Mouse (Mus musculus) spleen, adult 2 months (tissue): ENCODE results near the gene Mrap2. TPM values are rescaled to one million over a fixed set of nuclear protein-coding genes. Genes with fewer than 3 reads are reported as not detected.

ENCODE experiments used
- DNase-seq, 2 experiments: peaks; one replicate each; pipeline versions ENCODE4 v3.0.0 to v3.0.0-alpha.2; 2012 to 2021; ENCODE audit warnings: low spot score in 2 of 2, low read depth in 1 of 2
- H3K27ac ChIP-seq: fragments of 200-500 bp; 2 replicates; pipeline ENCODE4 v1.5.1; 2012; ENCODE audit warnings: low read length, inconsistent platforms; ENCODE audit not compliant: insufficient read depth
- H3K27me3 ChIP-seq: fragments of 200-500 bp; 2 replicates; pipeline ENCODE4 v1.6.1; 2012; ENCODE audit warnings: mild to moderate bottlenecking, moderate library complexity, low read length, inconsistent platforms; ENCODE audit not compliant: control insufficient read depth, insufficient read depth
- H3K36me3 ChIP-seq: fragments of 200-500 bp; 2 replicates; pipeline ENCODE4 v1.6.1; 2012; ENCODE audit warnings: mild to moderate bottlenecking, low read length, inconsistent platforms; ENCODE audit not compliant: control insufficient read depth, insufficient read depth
- H3K4me1 ChIP-seq: fragments of 200-500 bp; 2 replicates; pipeline ENCODE4 v1.6.1; 2011; ENCODE audit warnings: inconsistent platforms; ENCODE audit not compliant: control insufficient read depth, insufficient read depth, insufficient read length
- H3K4me3 ChIP-seq: fragments of 200-500 bp; 2 replicates; pipeline ENCODE4 v1.5.1; 2011; ENCODE audit warnings: mild to moderate bottlenecking, inconsistent platforms; ENCODE audit not compliant: insufficient read depth, insufficient read length; ENCODE audit errors: extremely low read depth
- CTCF ChIP-seq: fragments of 200-500 bp; IDR thresholded peaks from 2 replicates; pipeline ENCODE4 v1.5.1; 2011; ENCODE audit warnings: mild to moderate bottlenecking, inconsistent platforms; ENCODE audit not compliant: insufficient read depth, insufficient read length, insufficient replicate concordance; ENCODE audit errors: extremely low read depth
- POLR2A ChIP-seq: fragments of 200-500 bp; IDR thresholded peaks from 2 replicates; pipeline ENCODE4 v1.6.1; 2011; ENCODE audit warnings: low read depth, low read length, inconsistent platforms
- WGBS: fragments of 180-500 bp; shearing (Covaris S2); methylation state at CpG from one replicate; pipeline ENCODE4 v1.1.7; 2018; 5-methylcytosine and 5-hydroxymethylcytosine counted together
- polyA plus RNA-seq: library from polyadenylated mRNA; depleted of rRNA; stranded (reverse); fragments of >200 nt; gene quantifications from 2 replicates; pipeline ENCODE4 v1.2.3, GENCODE M21; 2012

The Mrap2 gene
- polyA plus RNA-seq, 1 experiment: not detected

GRCm38 (mm10) chr9:87152641-87153325 lies 8.7 kb downstream of the Mrap2 start:
- TF ChIP-seq CTCF: no peak
- no peak for TF ChIP-seq POLR2A
- Histone ChIP-seq H3K4me3 (no peak overlapping the region), H3K27ac (no peak overlapping the region), H3K36me3 (no peaks in the 10 kb centered on the region), H3K27me3 (no peaks in the 10 kb centered on the region), H3K4me1 (no peaks in the 10 kb centered on the region)
- no peak for DNase-seq
- 100% methylated on average over 1 of the region's 1 CpGs for WGBS

- Histone ChIP-seq H3K36me3 (no peaks in the 10 kb centered on the region), H3K27ac (no peak overlapping the region), H3K4me3 (no peak overlapping the region), H3K27me3 (no peaks in the 10 kb centered on the region), H3K4me1 (no peaks in the 10 kb centered on the region)
- 89% methylated on average over 4 of the region's 4 CpGs for WGBS
- TF ChIP-seq POLR2A (no peak), CTCF (no peak)
- DNase-seq: no peak
Measured at GRCm38 (mm10) chr9:87162559-87162958, 18.5 kb downstream of the Mrap2 start.

- no peak for DNase-seq
- H3K4me1 ChIP-seq: no peaks in the 10 kb centered on the region
- no peaks in the 10 kb centered on the region for H3K27me3 ChIP-seq
- WGBS: 88% methylated on average over 9 of the region's 9 CpGs
- H3K36me3 ChIP-seq: no peaks in the 10 kb centered on the region
- TF ChIP-seq CTCF (no peak), POLR2A (no peak)
- no peak overlapping the region for H3K4me3 ChIP-seq
- H3K27ac ChIP-seq: no peak overlapping the region
Measured at GRCm38 (mm10) chr9:87167001-87167830, 23.1 kb downstream of the Mrap2 start.

- TF ChIP-seq CTCF (no peak), POLR2A (no peak)
- no peak overlapping the region for H3K4me3 ChIP-seq
- DNase-seq: no peak
- no peaks in the 10 kb centered on the region for H3K4me1 ChIP-seq
- H3K36me3 ChIP-seq: no peaks in the 10 kb centered on the region
- WGBS: 50% methylated on average over 3 of the region's 3 CpGs
- H3K27me3 ChIP-seq: no peaks in the 10 kb centered on the region
- no peak overlapping the region for H3K27ac ChIP-seq
Measured at GRCm38 (mm10) chr9:87168051-87168450, 23.9 kb downstream of the Mrap2 start.

- no peak for DNase-seq
- Histone ChIP-seq H3K36me3 (no peaks in the 10 kb centered on the region), H3K4me1 (no peaks in the 10 kb centered on the region), H3K4me3 (no peak overlapping the region), H3K27ac (no peak overlapping the region), H3K27me3 (no peaks in the 10 kb centered on the region)
- WGBS: 91% methylated on average over 12 of the region's 12 CpGs
- no peak for TF ChIP-seq CTCF
- TF ChIP-seq POLR2A: no peak
Measured at GRCm38 (mm10) chr9:87169144-87169543, 25.0 kb downstream of the Mrap2 start.

- H3K4me3 ChIP-seq: no peak overlapping the region
- TF ChIP-seq CTCF: no peak
- TF ChIP-seq POLR2A: no peak
- 76% methylated on average over 3 of the region's 3 CpGs for WGBS
Measured at GRCm38 (mm10) chr9:87170891-87171290, 26.8 kb downstream of the Mrap2 start.

GRCm38 (mm10) chr9:87171517-87171916 lies 27.4 kb downstream of the Mrap2 start:
- Histone ChIP-seq H3K4me3 (no peak overlapping the region), H3K4me1 (no peaks in the 10 kb centered on the region), H3K36me3 (no peaks in the 10 kb centered on the region), H3K27ac (no peak overlapping the region), H3K27me3 (no peaks in the 10 kb centered on the region)
- 52% methylated on average over 3 of the region's 3 CpGs for WGBS
- no peak for DNase-seq
- TF ChIP-seq CTCF (no peak), POLR2A (no peak)

More at GRCm38 (mm10) chr9:87170891-87171290, 26.8 kb downstream of the Mrap2 start:
- DNase-seq: no peak
- no peaks in the 10 kb centered on the region for H3K36me3 ChIP-seq
- H3K27ac ChIP-seq: no peak overlapping the region
- no peaks in the 10 kb centered on the region for H3K27me3 ChIP-seq
- H3K4me1 ChIP-seq: no peaks in the 10 kb centered on the region
